Mouse (Mus musculus): ENCODE results near the gene Zfp652.

Gene Zfp652

DNA sequence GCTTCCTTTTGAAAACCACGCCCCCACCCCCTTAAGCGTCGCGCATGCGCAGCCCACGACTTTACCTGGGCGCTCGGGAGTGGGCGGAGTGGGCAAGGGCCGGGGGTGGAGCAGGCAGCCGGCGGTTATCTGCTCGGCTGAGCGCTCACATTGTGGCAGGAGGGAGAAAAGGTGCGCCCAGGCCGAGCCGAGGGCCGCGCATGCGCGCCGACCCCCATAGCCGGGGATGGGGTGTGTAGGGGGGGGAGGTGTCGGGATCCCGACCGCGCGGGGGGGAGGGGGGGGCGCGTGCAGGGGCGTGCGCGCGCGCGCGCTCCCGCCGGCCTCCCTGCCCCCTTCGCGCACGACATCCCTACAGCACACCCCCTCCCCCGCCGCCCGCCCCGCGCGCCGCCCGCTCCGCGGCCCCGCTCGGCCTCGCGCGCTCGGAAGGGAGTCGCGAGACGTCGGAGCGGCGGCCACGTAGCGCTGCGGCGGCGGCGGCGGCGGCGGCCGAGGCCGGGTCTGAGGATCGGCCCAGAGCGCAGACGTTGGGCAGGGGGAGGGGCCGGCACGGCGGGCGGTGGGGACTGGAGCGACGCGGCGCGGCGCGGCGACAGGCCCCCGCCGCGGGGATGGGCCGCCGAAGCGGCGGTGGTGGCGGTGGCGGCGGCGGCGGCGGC, at the start of gene Zfp652:
Gene Zfp652, plus strand, starts transcription at position 111 of the 662 bp plus-strand sequence.
- peak; percentile 98 for DNase-seq (ENCODE audit: low read depth, low spot score)

DNA sequence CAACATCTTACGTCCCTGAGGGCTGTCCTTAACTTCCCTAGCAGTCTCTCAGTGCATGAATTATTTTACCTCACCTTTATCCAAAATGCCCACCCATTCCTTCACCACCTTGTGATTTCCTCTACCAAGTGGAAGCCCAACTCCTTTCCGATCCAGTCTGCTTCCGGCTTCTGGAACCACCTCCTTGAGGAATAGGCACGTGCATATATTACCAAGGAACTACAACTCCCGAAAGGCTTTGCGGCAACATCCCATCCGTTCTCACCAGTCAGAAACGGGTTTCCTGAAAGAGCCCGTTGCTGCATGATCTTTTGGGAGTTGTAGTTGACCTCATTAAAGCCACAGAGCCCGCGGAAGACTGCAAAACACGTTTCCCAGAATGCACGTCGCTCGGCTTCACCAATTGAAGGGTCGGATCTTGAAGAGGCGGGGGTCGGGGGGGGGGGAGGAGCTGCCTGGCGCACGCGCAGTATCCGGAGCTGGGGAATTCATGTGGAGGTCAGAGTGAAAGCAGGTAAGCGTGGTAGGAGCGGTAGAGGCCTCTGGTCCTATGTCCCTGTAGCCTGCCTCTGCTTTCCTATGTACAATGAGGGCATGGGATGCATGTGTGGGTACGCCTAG, 45.8 kb upstream of the Zfp652 start, which contains the start of gene Phb:
Gene Phb, plus strand, starts transcription at position 429 of the 621 bp plus-strand sequence.
- DNase-seq (ENCODE audit: low read depth, low spot score), result peak; percentile 100

DNA sequence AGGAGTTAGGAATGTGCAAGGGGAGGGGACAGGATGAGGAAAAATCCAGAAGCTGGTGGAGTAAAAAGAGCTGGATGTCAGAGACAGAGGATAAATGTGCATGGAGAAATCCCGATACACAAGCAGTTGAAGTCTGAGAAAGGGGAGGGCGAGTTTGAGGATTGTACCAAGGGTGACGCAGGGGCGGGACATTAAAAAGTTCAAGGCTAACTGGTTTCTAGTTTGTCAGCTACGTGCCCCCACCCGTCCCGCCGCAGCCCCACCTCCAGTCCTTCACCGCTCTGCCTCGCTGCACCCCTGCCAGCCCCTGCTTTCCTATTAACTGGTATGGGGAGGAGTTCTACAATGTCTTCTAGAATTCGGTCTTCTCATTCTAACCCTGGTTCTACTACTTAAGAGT, 45.3 kb upstream of the Zfp652 start:
- no peak for DNase-seq (ENCODE audit: low read depth, low spot score)

DNA sequence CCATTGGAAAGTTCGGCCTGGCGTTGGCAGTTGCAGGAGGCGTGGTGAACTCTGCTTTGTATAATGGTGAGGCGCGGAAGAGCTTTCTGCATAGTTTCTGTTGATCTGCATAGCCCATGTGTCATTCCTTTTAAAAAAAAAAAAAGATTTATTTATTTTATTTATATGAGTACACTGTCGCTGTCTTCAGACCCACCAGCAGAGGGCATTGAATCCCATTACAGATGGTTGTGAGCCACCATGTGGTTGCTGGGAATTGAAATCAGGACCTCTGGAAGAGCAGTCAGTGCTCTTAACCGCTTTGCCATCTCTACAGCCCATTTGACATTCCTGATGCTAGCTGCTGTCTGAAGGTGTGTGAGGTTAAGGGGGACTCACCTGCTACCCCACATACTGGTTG, 44.4 kb upstream of the Zfp652 start:
- peak; percentile 55 for DNase-seq (ENCODE audit: low read depth, low spot score)

DNA sequence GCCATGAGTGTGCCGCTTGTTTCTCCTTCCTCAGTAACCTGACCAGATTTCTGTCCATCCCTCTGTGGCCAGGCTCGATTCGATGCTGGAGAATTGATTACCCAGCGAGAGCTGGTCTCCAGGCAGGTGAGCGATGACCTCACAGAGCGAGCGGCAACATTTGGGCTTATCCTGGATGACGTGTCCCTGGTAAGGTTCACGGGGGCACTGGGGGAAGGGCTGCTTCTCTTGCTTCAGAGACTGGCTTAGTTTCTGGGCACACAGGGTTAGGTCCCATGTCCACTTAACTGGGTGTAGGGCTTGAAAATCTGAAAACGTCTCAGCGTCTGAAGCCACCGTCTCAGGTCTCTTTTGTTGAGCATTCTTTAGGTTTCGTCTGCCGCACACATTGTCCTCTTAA, 37.0 kb upstream of the Zfp652 start:
- DNase-seq (ENCODE audit: low read depth, low spot score), result no peak

DNA sequence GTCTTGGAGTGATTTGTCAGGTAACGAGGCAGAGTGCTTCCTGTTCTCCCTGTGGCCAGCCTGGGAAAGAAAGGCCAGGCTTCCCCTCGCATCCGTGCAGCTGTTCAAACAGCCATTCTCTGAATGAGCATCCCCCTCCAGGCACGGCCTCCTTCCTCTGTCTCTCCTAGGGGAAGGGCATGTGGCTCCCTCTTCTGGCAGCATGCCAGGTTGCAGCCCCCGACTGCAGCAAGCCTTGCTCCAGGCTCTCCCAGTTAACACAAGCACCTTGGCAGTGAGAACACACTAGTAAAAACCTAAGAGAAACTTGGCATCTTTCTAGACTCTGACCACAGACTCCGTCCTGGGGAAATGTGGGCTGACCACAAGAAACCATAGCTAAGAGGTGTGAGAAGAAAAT, 36.2 kb upstream of the Zfp652 start:
- peak; percentile 83 for DNase-seq (ENCODE audit: low read depth, low spot score)

DNA sequence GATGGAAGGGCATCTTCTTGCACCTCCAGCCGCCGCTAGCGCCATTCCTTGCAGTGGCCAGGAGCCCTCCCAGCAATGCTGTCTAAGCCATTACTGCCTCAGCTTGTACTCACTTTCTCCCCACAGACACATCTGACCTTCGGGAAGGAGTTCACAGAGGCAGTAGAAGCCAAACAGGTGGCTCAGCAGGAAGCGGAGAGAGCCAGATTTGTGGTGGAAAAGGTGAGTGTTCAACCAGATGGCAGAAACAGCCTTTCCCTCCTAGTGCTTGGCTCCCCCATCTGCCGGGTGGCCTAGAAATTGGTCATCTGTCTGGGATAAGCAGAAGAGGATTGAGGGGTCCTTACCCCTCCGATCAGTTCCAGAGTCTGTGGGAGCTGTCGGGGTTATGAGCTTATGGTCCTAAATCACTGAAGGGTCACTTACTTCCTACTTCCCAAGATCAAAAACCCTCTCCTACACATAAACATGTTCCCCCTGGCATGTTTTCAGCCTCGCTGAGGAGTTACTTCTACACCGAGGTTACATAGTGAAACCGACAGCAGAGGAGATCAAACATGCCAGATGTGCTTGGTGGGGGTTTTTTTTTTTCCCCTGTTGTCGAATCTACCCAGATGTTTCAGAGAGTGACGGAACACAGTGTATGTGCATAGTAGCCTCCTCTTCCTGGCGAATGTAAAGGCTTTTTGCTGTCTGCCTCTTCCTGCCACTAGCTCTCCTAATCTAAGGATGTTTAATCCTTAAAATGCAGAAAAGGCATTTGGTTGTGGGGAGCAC, 34.4 kb upstream of the Zfp652 start:
- no peak for DNase-seq (ENCODE audit: low read depth, low spot score)

DNA sequence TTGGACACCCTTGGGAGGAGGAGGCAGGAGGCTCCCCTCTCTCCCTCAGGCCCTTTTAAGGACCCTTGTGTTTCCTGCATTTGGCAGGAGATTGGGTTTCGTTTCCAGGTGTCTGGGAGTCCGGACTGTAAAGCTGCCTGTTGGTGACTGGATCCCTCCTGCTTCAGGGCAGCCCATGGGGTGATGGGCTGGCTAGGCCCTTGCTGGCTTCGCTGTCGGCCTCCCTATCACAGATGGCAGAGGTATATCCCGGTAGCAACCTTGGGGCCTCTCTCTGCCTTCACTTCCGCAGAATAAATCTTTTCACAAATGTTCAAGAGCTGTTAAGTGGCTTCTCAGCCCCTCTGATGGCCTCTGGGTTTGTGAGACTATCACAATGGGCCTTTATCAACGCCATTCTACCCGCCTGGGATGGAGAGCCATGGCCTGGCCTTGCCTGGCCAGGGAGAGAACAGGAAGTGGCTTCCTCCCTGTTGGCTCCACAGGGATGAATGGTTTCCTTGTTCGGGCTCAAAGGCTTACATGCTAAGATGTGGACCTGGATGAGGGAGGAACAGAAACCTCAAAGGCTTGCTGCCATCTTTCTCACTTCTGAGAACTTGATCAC, 30.4 kb upstream of the Zfp652 start:
- no peak for DNase-seq (ENCODE audit: low read depth, low spot score)

DNA sequence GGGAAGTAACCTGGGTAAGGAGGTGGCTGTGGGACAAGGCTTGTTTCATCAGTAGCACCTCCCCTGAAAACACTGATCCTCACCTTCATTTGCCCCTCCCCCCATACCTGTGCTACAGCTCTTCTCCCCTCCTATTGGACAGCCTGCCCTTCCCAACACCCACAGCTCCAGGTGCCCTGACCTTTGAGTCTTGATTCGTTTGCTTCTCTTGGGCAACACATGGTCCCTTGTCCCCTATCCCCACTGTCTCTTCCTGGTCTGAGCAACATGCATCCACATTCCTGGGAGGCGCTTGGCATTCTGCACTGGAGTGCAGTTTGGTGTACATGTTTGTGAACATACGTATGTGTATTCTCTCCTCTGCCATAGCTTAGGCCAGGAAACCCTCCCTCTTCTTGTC, 29.5 kb upstream of the Zfp652 start:
- DNase-seq (ENCODE audit: low read depth, low spot score), result no peak

DNA sequence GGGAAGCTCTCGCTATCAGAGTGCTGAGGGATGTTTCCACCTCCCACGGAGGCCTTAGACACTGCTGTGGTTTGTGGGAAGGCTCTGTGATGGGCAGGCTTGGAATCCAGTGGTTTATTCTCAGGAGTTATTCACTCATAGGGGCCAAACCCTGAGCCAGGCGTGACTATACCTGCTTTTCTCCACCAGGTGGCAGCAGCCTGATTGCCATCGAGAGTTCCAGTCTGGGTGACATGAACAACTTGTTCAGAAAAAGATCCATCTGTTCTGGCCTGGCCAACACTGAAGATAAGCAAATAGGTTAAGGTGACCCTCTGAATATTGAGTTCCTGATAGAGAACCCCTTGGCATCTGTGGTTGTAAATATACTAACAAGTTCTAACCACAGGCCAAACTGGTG, 26.4 kb upstream of the Zfp652 start:
- DNase-seq (ENCODE audit: low read depth, low spot score), result peak; percentile 83

DNA sequence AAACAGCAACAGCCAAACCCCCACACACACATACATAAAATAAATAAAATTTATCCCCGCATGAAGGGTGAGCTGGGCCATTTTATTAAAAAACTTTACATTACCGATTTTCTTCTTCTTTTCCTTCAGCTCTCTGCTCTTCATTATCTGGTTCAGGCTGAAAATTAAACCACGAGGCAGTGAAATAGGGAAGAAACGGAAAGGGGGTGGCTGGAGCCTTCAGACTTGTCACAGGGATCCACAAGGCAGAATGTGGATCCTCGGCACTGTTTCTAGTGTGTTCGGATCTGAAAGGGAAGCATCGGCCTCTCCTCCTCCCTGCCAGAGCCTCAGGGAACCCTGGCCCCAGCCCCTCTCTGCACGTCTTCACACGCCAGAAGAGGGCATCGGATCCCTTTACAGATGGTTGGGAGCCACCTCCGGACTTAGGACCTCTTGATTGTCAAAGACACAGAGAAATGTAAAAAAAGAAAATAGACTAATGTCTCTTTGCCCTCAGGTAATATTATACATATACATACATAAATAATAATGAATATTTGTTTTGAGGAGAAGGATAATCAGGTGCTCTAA, 25.3 kb upstream of the Zfp652 start:
- peak; percentile 47 for DNase-seq (ENCODE audit: low read depth, low spot score)

DNA sequence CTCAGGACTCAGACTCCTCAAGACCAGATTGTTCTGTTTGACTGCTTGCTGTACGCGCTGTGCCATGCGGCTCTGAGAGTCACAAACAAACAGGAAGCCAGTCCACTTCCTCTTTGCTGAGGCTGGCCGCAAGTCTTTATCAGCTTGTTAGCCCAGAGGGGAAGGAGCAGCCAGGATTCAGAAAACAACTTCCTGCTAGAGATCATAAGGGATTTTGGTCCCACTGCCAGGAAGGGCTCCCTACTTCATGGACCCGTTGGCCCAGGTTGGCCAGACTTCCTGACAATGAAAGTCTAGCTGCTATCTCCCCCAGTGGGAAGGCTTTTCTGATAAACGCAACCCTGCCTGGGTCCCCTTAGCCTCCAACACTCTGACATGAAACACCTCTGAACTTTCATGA, 24.0 kb upstream of the Zfp652 start:
- DNase-seq (ENCODE audit: low read depth, low spot score), result no peak

DNA sequence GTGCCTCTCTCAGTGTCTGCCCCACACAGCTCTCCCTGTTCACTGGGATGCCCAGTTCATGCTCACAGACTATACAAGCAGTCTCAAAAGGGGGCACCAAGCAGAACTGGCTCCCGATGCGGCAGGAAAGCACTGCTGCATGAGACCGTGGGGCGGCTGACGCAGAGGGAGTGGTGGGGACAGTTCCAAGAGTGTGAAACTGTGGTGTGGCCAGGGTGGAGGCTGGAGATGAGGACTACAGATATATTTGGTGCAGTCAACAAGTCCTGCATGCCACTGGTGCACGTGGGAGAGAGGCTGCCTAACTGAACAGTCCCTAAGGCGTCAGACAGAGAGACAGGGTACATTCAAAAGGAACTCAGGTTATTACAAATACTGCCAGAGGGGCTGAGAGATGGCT, 23.5 kb upstream of the Zfp652 start:
- no peak for DNase-seq (ENCODE audit: low read depth, low spot score)

DNA sequence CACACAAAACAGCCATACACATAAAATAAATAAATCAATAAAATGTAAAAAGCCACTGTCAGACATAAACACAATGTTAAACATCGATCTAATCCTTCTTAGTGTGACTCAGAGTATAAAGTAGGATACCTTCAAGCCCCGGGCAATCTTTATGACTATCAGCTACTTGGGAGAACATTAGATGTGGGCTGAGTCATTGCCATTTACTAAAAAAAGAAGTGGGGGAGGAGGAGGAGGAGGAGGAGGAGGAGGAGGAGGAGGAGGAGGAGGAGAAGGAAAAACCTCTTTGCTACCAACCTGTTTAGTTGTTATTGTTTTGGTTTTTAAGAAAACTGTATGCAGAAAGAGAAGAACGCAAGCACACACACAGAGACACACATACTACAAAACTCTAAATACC, 22.9 kb upstream of the Zfp652 start:
- DNase-seq (ENCODE audit: low read depth, low spot score), result no peak

DNA sequence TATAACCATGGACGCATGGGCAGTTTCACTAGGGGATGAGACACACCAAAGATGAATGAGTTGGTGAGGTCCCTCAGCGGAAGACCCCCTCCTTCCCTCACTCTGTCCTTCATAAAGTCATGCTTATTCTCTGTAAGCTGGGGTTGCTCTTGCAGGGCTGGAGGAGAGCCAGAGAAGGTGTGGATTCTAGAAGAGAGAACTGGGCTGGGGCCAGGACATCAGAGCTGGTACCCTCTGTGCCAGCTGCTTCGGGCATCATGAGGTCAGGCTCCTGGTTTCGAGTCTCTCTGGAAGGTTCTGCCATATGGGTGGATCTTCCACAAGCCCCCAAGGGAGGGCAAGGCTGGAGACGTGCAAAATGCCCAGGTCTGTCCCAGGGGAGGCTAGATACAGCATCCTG, 13.9 kb upstream of the Zfp652 start:
- DNase-seq (ENCODE audit: low read depth, low spot score), result no peak

DNA sequence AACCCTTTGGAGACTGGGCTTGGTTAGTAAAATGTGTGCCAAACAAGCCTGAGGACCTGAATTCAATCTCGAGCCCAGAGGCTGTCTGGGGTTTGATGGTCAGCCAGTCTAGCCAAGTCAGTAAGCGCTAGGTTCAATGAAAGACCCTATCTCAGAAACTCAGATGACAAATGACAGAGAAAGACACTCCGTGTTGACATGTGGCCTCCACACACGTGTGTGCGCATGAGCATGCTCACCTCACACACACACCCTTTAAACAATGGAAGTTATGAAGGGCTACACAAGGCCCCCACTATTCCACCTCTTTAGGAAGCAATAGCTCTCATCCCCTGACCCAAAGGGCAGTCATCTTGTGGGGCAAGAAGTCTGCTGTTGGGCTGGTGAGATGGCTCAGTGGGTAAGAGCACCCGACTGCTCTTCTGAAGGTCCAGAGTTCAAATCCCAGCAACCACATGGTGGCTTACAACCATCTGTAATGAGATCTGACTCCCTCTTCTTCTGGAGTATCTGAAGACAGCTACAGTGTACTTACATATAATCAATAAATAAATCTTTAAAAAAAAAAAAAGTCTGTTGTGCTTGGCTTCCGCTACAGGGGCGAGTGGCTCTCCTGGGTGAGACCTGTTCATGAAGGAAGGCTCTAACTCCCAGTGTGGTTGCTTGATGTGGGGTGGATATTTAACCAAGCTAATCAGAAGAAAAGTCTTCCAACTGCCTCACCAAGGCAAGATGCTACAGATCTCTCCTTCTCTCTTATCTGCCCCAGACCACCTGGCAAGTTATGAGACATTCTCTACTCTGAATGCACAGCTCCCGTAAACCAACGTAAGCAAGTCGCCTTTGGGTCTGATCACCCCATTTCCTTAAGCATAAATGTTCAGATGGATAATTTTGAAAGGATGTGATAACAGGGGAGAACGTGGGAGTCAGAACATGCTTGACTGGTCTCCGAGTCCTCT, 11.4 kb upstream of the Zfp652 start:
- DNase-seq (ENCODE audit: low read depth, low spot score), result no peak

DNA sequence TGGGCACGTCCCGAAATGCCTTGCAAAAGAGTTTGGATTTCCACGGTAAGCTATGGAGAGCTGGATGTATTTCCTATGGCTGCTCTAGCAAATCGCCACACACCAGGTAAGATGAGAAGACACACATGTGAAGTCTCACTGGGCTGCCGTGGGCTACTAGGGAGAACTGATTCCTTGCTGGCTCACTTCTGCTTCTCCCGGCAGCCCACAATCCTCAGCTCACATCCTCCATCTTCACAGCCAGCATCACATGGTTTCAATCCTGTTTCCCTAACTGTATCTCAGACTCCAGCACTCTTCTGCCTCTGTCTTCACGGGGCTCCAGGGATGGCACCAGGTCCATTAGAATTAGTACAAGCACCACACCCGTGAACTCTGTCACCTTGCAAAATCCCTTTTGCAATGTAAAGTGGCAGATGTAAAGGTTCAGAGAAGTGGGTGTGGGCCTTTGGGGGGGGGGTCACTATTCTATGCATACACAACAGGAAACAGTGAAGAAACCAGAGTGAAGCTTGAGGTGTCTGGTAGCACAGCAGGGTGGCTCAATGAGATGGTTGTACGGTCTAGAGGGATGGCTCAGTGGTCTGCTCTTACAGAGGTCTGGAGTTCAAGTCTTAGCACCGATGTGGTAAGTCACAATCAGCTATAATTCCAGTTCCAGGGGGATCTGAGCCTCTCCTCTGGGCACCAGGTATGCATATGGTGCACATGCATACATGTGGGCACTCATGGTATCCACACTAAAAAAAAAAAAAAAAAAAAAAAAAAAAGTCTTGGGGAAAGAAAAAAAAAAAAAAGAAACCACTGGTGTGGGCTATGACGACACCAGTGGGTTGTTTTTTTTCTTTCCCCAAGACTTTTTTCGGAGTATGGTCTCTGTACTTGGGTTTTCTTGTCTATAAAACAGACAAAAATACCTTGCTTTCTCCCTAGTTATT, 8.2 kb upstream of the Zfp652 start:
- peak; percentile 97 for DNase-seq (ENCODE audit: low read depth, low spot score)

DNA sequence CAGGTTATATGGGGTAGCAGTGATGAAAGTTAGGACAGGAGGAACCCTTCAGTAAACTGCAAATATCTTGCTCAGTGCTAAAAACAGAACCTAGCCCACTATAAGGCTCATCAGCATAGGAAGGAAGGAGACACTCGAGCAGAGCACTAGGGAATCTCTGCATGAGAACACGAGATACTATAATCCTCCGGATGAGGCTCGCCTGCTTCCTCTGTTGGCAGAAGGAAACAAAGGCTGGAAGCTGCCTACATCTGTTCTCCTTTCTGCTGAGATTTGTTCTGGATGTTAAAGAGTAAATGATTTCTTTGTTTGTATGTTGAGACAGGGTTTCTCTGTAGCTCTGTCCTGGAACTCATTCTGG, 7.5 kb upstream of the Zfp652 start:
- peak; percentile 97 for DNase-seq (ENCODE audit: low read depth, low spot score)

DNA sequence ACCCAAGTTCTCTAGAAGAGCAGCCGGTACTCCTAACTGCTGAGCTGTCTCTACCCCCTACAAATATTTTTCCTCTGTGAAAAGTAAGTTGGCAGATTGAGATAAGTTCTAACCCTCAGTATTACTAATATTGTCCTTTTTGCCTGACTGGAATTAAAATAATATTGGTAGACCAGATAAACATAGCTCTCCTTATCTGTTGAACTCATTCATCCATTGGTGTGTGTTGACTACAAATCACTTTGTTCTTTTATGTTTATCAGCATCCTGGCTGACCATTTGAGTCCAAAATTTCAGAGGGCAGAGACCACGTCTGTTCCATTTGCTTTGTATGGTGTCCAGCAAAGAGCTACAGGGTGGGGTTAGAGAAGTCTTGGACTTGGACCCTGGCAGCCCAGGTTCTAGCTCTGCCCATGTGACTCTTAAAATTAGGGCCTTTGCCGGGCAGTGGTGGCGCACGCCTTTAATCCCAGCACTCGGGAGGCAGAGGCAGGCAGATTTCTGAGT, 2.9 kb upstream of the Zfp652 start:
- DNase-seq (ENCODE audit: low read depth, low spot score), result no peak

DNA sequence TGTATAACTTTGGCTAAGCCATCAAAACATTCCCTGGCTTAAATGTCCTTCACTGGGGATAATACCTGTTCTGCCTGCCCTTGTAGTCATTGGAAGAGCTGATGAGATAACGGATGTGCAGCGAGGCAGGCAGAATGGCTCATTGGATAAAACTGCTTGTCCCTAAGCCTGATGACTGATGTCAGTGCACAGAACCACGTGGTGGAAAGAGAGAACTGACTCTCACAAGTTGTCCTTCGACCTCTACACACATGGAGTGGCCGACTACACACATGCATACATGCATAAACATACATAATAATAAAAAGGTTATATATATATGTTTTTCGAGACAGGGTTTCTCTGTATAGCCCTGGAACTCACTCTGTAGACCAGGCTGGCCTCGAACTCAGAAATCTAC, 2.0 kb upstream of the Zfp652 start:
- no peak for DNase-seq (ENCODE audit: low read depth, low spot score)

Data from R1 (cell line).